Comparison of ENCODE assay signal across 8 mouse cellular contexts in genomic region chr17:88954011-88954410, GRCm38 (mm10).
DNase-seq lines count a peak whose midpoint lies in the region; ATAC-seq and TF ChIP-seq lines count a peak whose summit lies in the region.

No protein-coding gene starts in this region.

- H3K27ac ChIP-seq in cerebellum, adult 2 months (ENCODE audit: insufficient read depth, low read length): no peak overlapping the region

- DNase-seq in CD4-positive, CD25-positive, alpha-beta regulatory T cell, adult 2 months (ENCODE audit: low read depth, low spot score): peak; percentile 5
- DNase-seq in 3T3-L1 (ENCODE audit: low read depth, low spot score): peak; percentile 50
- peak; percentile 40 to 45 for DNase-seq in cerebellum, adult 2 months
- DNase-seq in frontal cortex, adult 2 months (ENCODE audit: extremely low spot score in 1 of 2, low spot score in 1 of 2): peak; percentile 70 to 89
- peak; percentile 39 to 62 for DNase-seq in kidney, postnatal 36 days
- DNase-seq in splenic B cell, adult 2 months (ENCODE audit: low read depth, low spot score): peak; percentile 18

- WGBS in cerebellum, adult 2 months: 21% methylated on average over 5 of the region's 5 CpGs

- no peaks in the 10 kb centered on the region for H3K36me3 ChIP-seq in splenic B cell, adult 2 months (ENCODE audit: control insufficient read depth, insufficient read depth, low read length, poor library complexity, severe bottlenecking)

- ATAC-seq in CD4-positive, CD25-positive, alpha-beta regulatory T cell, adult 4 months: no peak
- ATAC-seq in megakaryocyte, adult 5-6 weeks (ENCODE audit: poor library complexity, severe bottlenecking): peak; percentile 89

- no peaks in the 10 kb centered on the region for H3K27me3 ChIP-seq in cerebellum, adult 2 months (ENCODE audit: control insufficient read depth, insufficient read depth, low read length)
- no peaks in the 10 kb centered on the region for H3K27me3 ChIP-seq in splenic B cell, adult 2 months (ENCODE audit: control insufficient read depth, insufficient read depth, low read length, poor library complexity, severe bottlenecking)

- no peaks in the 10 kb centered on the region for H3K4me1 ChIP-seq in cerebellum, adult 2 months (ENCODE audit: control insufficient read depth, insufficient read depth, low read length)

- no peak for TF ChIP-seq POLR2A in cerebellum, adult 2 months (IDR thresholded peaks at IDR 0.05; ENCODE audit: borderline replicate concordance, insufficient read depth, low read length)

- TF ChIP-seq CTCF in cerebellum, adult 2 months (IDR thresholded peaks at IDR 0.05; ENCODE audit: borderline replicate concordance, insufficient read depth, low read depth, low read length): peak; percentile 86

- H3K4me3 ChIP-seq in cerebellum, adult 2 months (replicated peaks; ENCODE audit: insufficient read depth, low read depth, low read length): no peak overlapping the region

Comparison
In these comparisons a context has a peak if more than half of its experiments do, and no peak if none do; other contexts are left out.
1. DNase-seq: peak in every context shown above with its lines; median percentile 80 in frontal cortex, adult 2 months; 50 in kidney, postnatal 36 days; 50 in 3T3-L1; 42 in cerebellum, adult 2 months; 18 in splenic B cell, adult 2 months; 5 in CD4-positive, CD25-positive, alpha-beta regulatory T cell, adult 2 months.